Mouse (Mus musculus) splenic B cell, adult 2 months (primary cell): ENCODE data around the gene Ptprd.

Experiments used
- DNase-seq: peaks from one replicate; pipeline ENCODE4 v3.0.0-alpha.2; 2011; ENCODE audit warnings: low read depth, low spot score
- H3K27me3 ChIP-seq: 2 replicates; pipeline ENCODE4 v1.6.1; 2012; ENCODE audit warnings: mild to moderate bottlenecking, low read length, moderate library complexity, mixed read lengths; ENCODE audit not compliant: control insufficient read depth, poor library complexity, insufficient read depth, severe bottlenecking
- H3K36me3 ChIP-seq: 2 replicates; pipeline ENCODE4 v1.6.1; 2012; ENCODE audit warnings: mild to moderate bottlenecking, low read length, moderate library complexity, mixed read lengths; ENCODE audit not compliant: control insufficient read depth, poor library complexity, insufficient read depth, severe bottlenecking

The Ptprd gene

DNA sequence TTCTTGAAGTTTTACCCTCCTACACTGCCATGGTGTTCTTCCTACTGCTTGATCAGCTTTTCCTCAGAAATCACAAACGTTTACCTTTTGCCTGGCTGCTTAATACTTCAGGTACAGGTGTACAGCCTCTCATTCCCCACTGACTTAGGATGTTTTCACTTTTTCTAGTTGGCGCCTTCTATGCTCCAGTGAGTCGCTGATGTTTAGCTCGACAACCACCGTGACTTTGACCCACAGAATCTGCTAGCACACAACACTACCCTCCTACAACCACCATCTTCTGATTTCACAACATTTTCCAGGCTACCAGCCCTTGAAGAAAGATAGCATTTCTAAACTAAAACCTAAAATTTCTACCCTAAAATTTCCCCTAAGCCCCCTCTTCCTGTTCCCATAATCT, 1794.1 kb downstream of the Ptprd start:
- H3K36me3 ChIP-seq, result no peaks in the 10 kb centered on the region
- no peak for DNase-seq
- peaks cover under 1% of the 10 kb centered on the region; the same call in 1 of the 2 replicates for H3K27me3 ChIP-seq

DNA sequence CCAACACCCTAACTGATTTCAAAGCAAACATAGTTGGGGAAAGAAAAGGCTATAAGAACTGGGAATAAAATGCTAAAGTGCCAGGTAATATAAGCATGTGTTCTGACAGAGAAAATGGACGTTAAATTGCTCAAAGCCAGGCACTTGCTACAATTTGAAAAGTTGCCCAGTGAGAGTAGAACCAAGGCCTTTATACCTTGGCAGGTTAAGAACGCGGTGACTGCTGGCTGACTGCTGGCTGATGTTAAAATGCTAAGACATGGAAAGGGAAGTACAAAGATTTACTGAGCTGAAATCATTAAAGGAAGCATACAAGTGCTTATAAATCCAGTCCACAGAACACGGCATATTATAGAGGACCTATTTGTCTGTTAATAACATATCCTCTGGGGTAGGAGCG, 1796.1 kb downstream of the Ptprd start:
- Histone ChIP-seq H3K27me3 (peaks cover 2% of the 10 kb centered on the region; the same call in 1 of the 2 replicates), H3K36me3 (no peaks in the 10 kb centered on the region)
- no peak for DNase-seq

DNA sequence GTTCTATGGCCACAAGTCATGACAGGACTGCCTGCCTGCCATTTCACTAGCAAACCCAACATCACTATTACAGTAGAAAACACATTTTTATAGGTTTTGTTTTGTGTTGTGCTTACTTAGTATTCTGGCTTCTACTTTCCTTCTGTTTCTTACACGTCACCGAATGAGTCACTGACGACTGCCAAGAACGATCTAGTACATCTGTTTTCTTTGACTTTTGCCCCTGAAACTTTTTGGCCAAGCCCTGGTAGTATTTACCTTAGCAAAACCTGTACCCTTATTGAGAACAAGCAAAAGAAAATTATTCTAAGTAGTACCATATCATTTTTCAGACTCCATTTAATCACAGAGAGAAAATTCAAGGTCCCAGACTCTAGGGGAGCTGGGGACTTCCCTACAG, 1797.2 kb downstream of the Ptprd start:
- DNase-seq, result no peak
- Histone ChIP-seq H3K27me3 (peaks cover 2% of the 10 kb centered on the region; the same call in 1 of the 2 replicates), H3K36me3 (no peaks in the 10 kb centered on the region)

DNA sequence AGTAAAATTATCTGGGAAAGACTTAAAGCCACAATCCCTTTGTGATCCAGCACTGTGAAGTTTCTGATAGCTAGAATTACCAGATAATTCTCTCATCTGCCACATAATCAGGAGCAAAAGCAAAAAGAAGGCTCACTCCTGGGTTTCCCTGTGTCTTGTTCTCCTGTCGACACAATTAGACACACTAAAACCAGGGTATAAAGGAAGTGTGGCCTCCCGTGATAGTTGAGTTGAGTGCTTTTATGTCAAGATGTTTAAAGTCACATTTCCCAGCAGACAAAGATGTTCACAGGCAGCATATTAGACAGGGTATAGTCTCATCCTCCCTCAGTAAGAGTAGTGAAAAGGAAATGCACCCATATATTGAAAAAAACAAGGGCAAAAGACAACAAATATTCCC, 1801.7 kb downstream of the Ptprd start:
- no peak for DNase-seq
- 0 out of 2 replicates have a peak, but pooled peaks cover 2% of the 10 kb centered on the region for H3K27me3 ChIP-seq
- no peaks in the 10 kb centered on the region for H3K36me3 ChIP-seq

DNA sequence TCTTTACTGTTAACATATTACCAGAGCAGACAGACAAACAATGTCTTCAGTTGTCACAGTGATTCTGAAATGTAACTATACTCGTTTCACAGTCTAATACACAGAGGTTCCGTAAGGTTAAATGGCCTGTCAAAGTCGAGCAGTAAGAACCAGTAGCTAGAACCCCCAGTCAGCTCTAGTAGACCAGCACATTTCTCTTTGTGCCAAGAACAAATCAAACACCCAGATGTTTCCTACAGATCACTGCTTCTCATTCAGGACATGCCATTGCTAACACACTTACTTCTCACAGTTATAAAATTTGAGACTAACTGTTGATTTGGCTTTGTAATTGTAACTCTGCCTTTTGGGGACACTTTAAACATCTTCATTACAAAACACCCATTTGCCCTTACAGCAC, 1802.6 kb downstream of the Ptprd start:
- 0 out of 2 replicates have a peak, but pooled peaks cover 2% of the 10 kb centered on the region for H3K27me3 ChIP-seq
- H3K36me3 ChIP-seq, result no peaks in the 10 kb centered on the region
- DNase-seq, result no peak

DNA sequence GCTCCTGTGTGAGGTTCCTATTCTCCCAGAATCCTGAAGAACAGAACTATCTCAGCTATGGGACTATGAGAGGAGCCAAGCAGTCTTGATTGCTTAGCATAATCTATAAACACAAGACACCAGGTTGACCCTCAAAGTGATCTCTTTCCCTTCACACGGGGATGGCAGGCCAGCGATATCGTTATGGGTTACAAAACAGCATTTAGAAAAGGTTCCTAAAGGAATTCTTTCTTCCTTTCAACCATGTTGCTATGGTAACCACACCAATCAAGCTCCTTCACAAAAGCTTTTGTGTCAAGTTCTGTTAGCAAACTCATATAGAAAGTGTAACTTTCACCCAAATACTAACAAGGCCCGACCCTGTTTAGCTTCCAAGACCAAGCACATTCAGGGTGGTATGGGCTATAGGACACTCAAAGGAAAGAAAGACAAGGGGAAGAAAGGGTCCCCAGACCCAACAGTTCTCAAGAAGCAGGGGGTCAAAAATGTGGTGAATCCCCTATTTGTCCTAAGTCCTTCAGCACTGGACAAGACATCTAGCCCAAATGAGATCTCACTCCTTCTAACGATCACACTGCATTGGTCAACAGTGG, 1805.8 kb downstream of the Ptprd start:
- Histone ChIP-seq H3K27me3 (no peaks in the 10 kb centered on the region), H3K36me3 (no peaks in the 10 kb centered on the region)
- no peak for DNase-seq

DNA sequence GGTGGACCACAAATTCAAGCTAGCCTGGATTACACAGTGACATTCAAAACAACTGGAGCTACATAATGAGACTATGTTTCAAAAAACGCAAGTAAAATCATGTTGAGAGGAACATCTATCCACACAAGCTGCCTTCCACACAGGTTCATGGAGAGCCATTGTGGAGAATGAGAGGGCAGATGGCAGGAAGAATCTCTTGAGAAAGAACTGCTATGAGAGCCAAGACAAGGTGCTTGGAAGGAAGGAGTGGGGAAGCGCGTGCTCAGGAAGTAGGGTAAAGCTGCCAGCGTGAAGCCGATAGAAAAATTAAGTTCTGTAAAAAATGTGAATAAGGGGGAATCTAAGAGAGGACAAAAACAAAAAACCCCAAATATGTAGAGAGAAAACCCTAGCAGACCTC, 1808.5 kb downstream of the Ptprd start:
- no peaks in the 10 kb centered on the region for H3K27me3 ChIP-seq
- H3K36me3 ChIP-seq, result no peaks in the 10 kb centered on the region
- no peak for DNase-seq

DNA sequence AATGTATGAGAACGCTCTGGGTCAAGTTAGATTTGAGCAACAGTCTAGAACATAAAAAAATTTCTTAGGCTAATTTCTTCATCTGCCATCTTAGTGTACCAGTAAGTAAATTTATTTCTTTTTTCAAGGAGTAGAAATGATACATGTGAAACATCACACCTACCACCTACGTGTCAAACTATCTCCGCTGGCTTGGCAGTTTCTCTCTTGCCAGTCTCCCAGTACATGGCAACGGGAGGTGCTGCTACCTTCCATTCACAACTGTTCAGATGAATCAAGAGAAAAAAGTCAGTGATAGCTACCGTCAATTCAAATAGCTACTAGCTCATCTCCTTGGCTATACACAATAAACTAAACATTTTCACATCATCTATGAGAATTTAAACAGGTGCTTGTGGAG, 1823.9 kb downstream of the Ptprd start:
- no peaks in the 10 kb centered on the region for H3K36me3 ChIP-seq
- DNase-seq, result no peak
- H3K27me3 ChIP-seq, result no peaks in the 10 kb centered on the region

DNA sequence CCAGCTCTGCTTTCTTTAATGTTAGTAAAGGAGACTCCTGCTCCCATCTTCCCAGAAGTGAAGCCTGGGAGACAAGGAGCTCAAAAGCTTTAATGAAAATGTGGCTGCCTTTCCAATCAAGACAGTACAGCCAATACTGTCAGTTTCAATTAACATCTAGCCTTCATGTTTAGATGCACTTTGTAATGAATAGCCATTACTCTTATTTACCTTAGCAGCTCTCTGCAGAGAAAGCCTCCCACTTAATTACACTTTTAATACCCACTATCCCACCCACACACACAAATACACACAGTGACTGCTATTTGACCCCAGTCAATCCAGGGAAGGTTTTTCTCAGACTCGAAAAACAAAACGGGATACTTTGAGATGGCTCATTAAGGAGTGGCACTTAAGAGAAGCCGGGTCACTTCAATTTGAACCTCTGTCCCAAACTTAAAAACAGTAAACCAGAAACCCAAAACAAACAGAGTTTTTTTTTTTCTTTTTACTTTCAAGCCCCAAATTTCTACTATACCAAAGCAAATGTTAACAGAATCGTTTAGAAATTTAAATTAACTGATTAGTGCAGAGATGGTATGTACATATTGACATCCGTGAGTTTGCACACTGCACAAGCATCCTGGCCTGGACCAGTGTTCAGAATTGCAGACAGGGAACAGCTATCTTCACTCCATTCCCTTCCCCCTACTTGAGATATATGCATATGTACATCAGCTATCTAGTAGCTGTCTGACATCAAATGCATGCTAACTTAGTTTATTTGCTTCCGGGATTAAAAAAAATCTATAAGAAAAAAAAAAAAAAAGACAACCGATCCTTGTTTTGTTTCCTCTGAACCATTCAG, 1824.6 kb downstream of the Ptprd start:
- H3K27me3 ChIP-seq, result no peaks in the 10 kb centered on the region
- no peaks in the 10 kb centered on the region for H3K36me3 ChIP-seq
- no peak for DNase-seq

DNA sequence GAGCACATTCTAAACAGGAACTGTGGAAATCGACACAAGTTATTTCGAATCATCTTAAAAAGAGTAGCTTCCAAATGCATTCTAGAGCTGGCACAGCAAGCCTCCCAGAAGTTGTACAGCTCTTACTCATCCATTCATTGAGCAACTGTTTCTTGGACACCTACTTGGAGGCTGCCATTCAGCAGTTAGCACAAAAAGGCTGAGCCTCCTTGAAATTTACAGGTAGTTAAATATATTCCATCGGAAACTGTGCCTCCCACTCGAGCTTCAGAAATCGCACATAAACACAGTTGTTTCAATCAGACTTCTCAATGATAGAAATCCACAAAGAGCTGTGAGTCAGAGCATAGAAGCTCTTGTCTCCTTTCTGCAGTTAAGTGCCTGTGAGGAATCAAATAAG, 1825.9 kb downstream of the Ptprd start:
- DNase-seq, result no peak
- no peaks in the 10 kb centered on the region for H3K27me3 ChIP-seq
- no peaks in the 10 kb centered on the region for H3K36me3 ChIP-seq

DNA sequence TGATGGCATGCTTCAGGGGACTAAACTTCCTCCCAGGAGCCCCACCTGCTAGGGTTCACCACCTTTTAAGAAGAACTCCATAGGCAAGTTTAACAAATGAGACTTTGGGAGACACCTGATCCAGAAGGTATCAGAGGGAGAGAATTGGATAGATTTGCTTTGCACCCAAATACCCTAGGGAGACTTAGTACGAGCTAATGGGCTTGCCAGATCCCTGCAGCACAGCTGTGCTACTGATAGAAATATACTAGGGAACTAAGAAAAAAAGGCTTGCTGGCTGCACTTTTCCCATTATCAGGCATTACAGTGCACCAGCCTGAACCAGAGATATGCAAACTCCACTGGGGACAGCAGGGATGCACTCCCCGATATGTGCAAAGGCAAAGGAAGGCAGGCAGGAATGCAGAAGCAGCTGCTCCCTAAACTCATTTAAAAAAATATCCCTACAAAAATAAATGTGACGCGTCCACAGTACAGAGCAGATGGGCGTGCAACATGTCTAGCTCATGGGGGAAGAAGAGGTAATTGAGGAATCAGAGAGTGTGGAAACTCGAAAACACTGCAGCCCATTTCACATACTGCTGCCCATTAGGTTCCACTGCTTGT, 1831.3 kb downstream of the Ptprd start:
- DNase-seq, result no peak
- H3K27me3 ChIP-seq, result no peaks in the 10 kb centered on the region
- no peaks in the 10 kb centered on the region for H3K36me3 ChIP-seq

DNA sequence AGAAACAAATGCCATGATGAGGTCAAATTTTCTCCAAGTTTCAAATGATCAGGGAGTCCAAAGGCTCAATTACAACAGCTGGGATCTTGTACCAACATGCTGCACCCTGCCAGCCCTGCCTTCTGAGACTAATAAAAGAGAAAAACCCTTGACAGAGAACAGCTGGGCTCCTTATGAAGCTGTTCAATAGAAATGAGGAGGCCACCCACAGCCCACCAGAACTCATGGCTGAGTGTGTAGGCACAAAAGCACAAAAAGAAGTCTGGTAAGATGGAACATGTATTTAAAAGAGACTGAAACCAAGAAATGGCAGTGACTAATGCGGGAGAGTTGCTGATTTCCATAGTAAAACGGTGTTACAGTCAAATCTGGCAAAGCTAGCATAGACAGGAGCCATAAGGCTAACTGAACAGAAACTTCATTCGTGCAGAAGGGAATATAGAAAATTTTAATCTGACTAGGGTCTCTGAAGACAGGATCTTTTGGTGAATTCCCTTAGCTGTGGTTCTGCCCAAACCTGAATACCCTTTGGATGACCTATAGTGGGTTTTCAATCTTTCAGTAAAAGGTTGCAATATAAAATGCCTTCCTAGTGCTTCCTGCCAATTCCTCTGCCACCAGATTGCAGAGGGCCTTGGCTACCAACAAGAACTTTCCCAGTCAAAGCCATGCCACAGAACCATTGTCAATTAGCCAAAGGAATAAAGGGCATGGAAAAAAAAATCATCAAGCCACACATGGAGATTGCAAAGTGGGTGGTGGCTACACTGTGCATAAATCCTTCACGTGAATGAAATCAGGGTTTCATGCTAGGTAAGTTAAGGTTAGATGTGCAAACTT, 1841.5 kb downstream of the Ptprd start:
- no peak for DNase-seq
- no peaks in the 10 kb centered on the region for H3K27me3 ChIP-seq

DNA sequence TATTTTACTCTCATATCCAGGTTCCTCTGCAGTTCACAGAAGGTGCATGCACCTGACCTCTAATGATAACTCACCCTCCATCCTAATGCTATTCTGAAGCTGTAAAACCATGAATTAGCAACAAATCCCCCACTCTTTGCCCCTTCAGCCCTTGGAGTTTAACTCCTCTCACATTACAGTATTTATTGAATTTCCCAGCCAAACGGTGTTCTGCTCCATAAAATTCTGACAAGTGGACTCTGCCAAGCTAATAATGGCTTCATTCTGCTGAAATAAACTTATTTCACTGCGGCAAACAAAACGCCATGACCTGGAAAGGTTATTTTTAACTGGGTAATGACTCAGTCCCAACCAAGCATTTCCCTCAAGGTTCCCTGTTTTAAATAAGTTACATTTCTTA, 1842.7 kb downstream of the Ptprd start:
- H3K27me3 ChIP-seq, result no peaks in the 10 kb centered on the region
- no peaks in the 10 kb centered on the region for H3K36me3 ChIP-seq
- DNase-seq, result no peak

More for the DNA sequence above, 1841.5 kb downstream of the Ptprd start:
- no peaks in the 10 kb centered on the region for H3K36me3 ChIP-seq

DNA sequence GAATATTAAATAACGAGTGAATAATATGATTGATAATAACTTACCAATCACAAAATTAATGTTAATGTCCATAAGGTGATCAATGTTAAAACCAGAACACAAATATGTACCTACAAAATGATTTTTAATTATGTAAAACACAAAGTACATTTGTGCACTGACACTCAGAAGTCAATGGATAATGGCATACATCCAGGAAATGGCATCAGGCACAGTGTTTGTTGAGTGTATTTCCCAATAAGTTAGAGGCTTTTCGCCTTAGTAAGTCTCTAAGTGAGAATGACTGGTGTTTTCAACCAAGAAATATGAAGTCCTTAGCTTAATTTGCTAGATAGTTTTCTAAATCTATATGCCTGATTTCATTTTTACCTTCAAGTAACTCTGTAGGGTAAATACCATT, 1843.5 kb downstream of the Ptprd start:
- Histone ChIP-seq H3K27me3 (no peaks in the 10 kb centered on the region), H3K36me3 (no peaks in the 10 kb centered on the region)
- DNase-seq, result no peak
